Mouse (Mus musculus) neural tube, embryonic 12.5 days (tissue): Measurements from ENCODE around the gene Polr1a. TPM values are rescaled to one million over a fixed set of nuclear protein-coding genes. Genes with fewer than 3 reads are reported as not detected.
A peak's percentile ranks its signal among the peaks of the same experiment; 100 is the strongest.

ENCODE experiments used
- ATAC-seq: fragments of 200-750 bp; cut with Nextera tagmentation; 2 replicates; pipeline ENCODE4 v1.8.0; 2017; ENCODE audit warnings: low read depth, mild to moderate bottlenecking, moderate TSS enrichment, moderate library complexity; ENCODE audit not compliant: low FRiP score
- H3K27ac ChIP-seq: fragments of 300-500 bp; sonication (generic); 2 replicates; pipeline ENCODE4 v1.5.1; 2016
- H3K27me3 ChIP-seq: fragments of 300-500 bp; sonication (generic); replicated peaks from 2 replicates; pipeline ENCODE4 v1.6.1; 2016; ENCODE audit warnings: mild to moderate bottlenecking
- H3K36me3 ChIP-seq: fragments of 300-500 bp; sonication (generic); 2 replicates; pipeline ENCODE4 v1.6.1; 2016; ENCODE audit warnings: mild to moderate bottlenecking
- H3K4me1 ChIP-seq: fragments of 300-500 bp; sonication (generic); 2 replicates; pipeline ENCODE4 v1.6.1; 2016
- H3K4me2 ChIP-seq: fragments of 300-500 bp; sonication (generic); replicated peaks from 2 replicates; pipeline ENCODE4 v1.6.1; 2016; ENCODE audit warnings: mild to moderate bottlenecking
- H3K4me3 ChIP-seq: fragments of 300-500 bp; sonication (generic); 2 replicates; pipeline ENCODE4 v1.5.1; 2016
- H3K9ac ChIP-seq: fragments of 300-500 bp; sonication (generic); 2 replicates; pipeline ENCODE4 v1.6.1; 2016; ENCODE audit warnings: mild to moderate bottlenecking
- H3K9me3 ChIP-seq: fragments of 300-500 bp; sonication (generic); 2 replicates; pipeline ENCODE4 v1.6.1; 2016; ENCODE audit warnings: mild to moderate bottlenecking
- WGBS: fragments of 180-500 bp; shearing (Covaris S2); methylation state at CpG from one replicate; pipeline ENCODE4 v1.1.7; 2016; 5-methylcytosine and 5-hydroxymethylcytosine counted together
- polyA plus RNA-seq: library from polyadenylated mRNA; unstranded; fragments of >200 nt; fragmentation: Nextera tagmentation; extraction: Ambion mirVana; gene quantifications from 2 replicates; pipeline ENCODE4 v1.2.1, GENCODE M21; 2016

Gene Polr1a
- 26.7 and 28.9 TPM in 2 replicates for polyA plus RNA-seq

DNA sequence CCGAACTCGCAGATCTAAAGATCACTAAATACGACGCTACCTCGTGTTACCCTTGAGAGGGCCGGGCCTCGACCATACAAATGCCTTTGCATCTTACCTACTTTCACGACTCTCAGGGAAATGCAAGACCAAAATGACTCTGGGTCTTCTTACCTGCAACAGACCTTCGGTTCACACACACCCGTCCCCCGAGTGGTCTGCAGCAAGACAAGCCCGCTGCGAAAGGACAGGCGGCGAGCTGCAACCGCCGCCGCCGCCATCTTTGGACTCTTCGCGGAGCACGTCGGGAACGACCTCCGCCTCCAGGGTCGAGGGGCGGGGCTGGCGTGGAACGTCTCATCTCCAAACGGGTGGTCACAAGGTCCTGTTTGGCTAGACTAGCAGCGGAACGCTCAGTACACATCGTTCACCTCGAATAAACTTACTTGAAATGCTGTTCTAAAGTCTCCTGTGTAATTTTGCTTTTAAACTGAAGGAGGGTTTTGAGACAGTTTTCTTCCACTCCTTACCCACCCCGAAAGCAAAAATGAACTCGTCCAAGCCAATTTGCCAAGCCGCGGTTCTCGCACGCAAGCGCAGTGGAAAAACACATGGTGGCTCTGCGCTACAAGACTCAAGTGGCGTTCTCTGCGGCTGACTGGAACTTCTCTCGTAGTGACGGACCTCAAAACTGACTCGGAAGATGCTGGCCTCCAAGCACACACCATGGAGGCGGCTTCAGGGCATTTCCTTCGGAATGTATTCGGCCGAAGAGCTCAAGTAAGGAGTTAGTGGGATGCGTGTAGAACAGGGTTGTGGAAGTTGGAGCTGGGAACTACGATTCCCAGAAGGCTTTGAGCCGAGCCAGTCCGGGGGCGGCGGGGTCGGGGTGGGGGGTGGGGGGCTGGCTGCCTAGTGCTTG lies at the start of gene Polr1a, which contains the start of gene Ptcd3:
Gene Polr1a, plus strand, starts transcription at position 573 of the 901 bp plus-strand sequence.
Gene Ptcd3, minus strand, starts transcription at position 270 of the 901 bp plus-strand sequence.
- H3K27me3 ChIP-seq, result no peaks in the 10 kb centered on the region
- no peaks in the 10 kb centered on the region for H3K9me3 ChIP-seq
- peaks cover 11% of the 10 kb centered on the region; the same call in 1 of the 2 replicates for H3K4me1 ChIP-seq
- peak within 1 kb of the TSS; percentile 75 for H3K4me3 ChIP-seq
- peak within 1 kb of the TSS; percentile 70 for H3K9ac ChIP-seq
- H3K4me2 ChIP-seq, result peak within 1 kb of the TSS; percentile 83
- peak; percentile 94 for ATAC-seq
- WGBS, result under 1% methylated on average over 58 of the region's 58 CpGs
- H3K36me3 ChIP-seq, result peaks cover 28% of the 10 kb centered on the region
- H3K27ac ChIP-seq, result no peak within 1 kb of the TSS

GRCm38 (mm10) chr6:71867751-71868150 lies 41.1 kb upstream of the Polr1a start:
- H3K4me2 ChIP-seq, result no peak overlapping the region
- H3K36me3 ChIP-seq, result peaks cover 82% of the 10 kb centered on the region
- no peak for ATAC-seq
- H3K4me1 ChIP-seq, result no peaks in the 10 kb centered on the region
- no peak overlapping the region for H3K27ac ChIP-seq
- no peak overlapping the region for H3K9ac ChIP-seq
- no peaks in the 10 kb centered on the region for H3K9me3 ChIP-seq
- no peak overlapping the region for H3K4me3 ChIP-seq
- no peaks in the 10 kb centered on the region for H3K27me3 ChIP-seq
- 92% methylated on average over 2 of the region's 2 CpGs for WGBS

GRCm38 (mm10) chr6:71868809-71869208 lies 40.0 kb upstream of the Polr1a start:
- no peak for ATAC-seq

DNA sequence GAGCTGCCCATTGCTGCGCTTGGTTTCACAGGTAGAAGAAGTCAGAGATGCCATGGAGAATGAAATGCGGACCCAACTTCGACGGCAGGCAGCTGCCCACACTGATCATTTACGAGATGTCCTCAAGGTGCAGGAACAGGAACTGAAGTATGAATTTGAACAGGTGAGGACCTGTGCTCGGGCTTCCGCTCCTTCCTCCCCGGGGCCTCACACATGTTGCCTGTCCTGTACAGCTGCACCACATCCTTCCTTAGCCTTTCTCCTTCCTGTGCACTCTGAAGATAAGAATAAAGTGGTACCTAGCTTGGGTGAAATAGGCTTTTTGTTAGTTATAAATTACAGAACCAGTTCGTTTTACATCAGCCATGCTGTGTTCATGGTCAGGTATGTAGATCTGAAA lies 37.5 kb upstream of the Polr1a start:
- Histone ChIP-seq H3K4me1 (no peaks in the 10 kb centered on the region), H3K9me3 (no peaks in the 10 kb centered on the region), H3K4me3 (no peak overlapping the region), H3K9ac (no peak overlapping the region), H3K27ac (no peak overlapping the region), H3K4me2 (no peak overlapping the region), H3K27me3 (no peaks in the 10 kb centered on the region), H3K36me3 (peaks cover 75% of the 10 kb centered on the region)
- 96% methylated on average over 9 of the region's 9 CpGs for WGBS
- no peak for ATAC-seq

More at GRCm38 (mm10) chr6:71868809-71869208, 40.0 kb upstream of the Polr1a start:
- H3K4me1 ChIP-seq, result no peaks in the 10 kb centered on the region
- no peak overlapping the region for H3K27ac ChIP-seq
- peaks cover 81% of the 10 kb centered on the region for H3K36me3 ChIP-seq
- H3K4me2 ChIP-seq, result no peak overlapping the region
- 94% methylated on average over 1 of the region's 1 CpGs for WGBS
- no peak overlapping the region for H3K9ac ChIP-seq
- H3K27me3 ChIP-seq, result no peaks in the 10 kb centered on the region
- H3K9me3 ChIP-seq, result no peaks in the 10 kb centered on the region
- no peak overlapping the region for H3K4me3 ChIP-seq

GRCm38 (mm10) chr6:71877965-71878760 lies 30.7 kb upstream of the Polr1a start:
- Histone ChIP-seq H3K9ac (no peak overlapping the region), H3K36me3 (peaks cover 78% of the 10 kb centered on the region), H3K4me2 (no peak overlapping the region), H3K27ac (no peak overlapping the region), H3K27me3 (no peaks in the 10 kb centered on the region), H3K9me3 (no peaks in the 10 kb centered on the region), H3K4me1 (no peaks in the 10 kb centered on the region), H3K4me3 (no peak overlapping the region)
- 91% methylated on average over 3 of the region's 3 CpGs for WGBS
- no peak for ATAC-seq

- H3K9ac ChIP-seq, result no peak overlapping the region
- H3K9me3 ChIP-seq, result no peaks in the 10 kb centered on the region
- H3K36me3 ChIP-seq, result peaks cover 86% of the 10 kb centered on the region
- no peak overlapping the region for H3K4me2 ChIP-seq
- H3K27ac ChIP-seq, result no peak overlapping the region
- no peaks in the 10 kb centered on the region for H3K27me3 ChIP-seq
- no peaks in the 10 kb centered on the region for H3K4me1 ChIP-seq
- WGBS, result 93% methylated on average over 4 of the region's 4 CpGs
- H3K4me3 ChIP-seq, result no peak overlapping the region
- ATAC-seq, result no peak
Observed at GRCm38 (mm10) chr6:71893263-71893662, 15.6 kb upstream of the Polr1a start.

DNA sequence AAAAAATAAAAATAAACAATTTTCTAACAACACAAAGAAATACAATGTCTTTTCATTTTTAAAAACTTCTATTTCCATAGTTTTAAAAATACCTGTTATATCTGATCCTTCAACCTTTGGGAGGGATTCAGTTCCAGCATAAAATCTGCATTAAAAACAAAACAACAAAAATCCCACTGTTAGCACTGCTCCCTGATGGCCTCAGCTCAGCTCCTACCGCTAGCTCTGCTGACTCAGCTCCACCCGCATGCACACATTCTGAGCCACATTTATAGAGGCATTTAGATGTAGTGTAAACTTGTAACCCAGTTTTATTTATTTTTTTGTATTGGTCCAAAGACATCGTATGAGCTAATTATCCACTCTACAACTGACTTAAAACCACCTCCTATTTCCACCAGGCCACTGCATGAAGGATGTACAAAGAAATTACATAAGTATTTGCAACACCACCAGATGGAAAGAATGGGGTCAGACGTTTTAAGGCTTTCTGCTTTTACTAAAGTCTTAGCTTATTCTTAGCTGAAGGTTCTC lies 1.1 kb upstream of the Polr1a start:
- H3K36me3 ChIP-seq, result peaks cover 29% of the 10 kb centered on the region
- ATAC-seq, result no peak
- WGBS, result 9% methylated on average over 4 of the region's 4 CpGs

GRCm38 (mm10) chr6:71909384-71909783 lies 531 bp downstream of the Polr1a start:
- H3K9me3 ChIP-seq, result no peaks in the 10 kb centered on the region
- H3K9ac ChIP-seq, result peak overlapping the region; percentile 70; the same call in 1 of the 2 replicates
- no peak overlapping the region for H3K27ac ChIP-seq
- no peaks in the 10 kb centered on the region for H3K27me3 ChIP-seq
- WGBS, result 29% methylated on average over 10 of the region's 10 CpGs
- H3K4me2 ChIP-seq, result peak overlapping the region; percentile 83
- peak; percentile 49 for ATAC-seq
- peaks cover 26% of the 10 kb centered on the region for H3K36me3 ChIP-seq
- H3K4me1 ChIP-seq, result peaks cover 11% of the 10 kb centered on the region; the same call in 1 of the 2 replicates
- peak overlapping the region; percentile 75 for H3K4me3 ChIP-seq

More for the DNA sequence above, 1.1 kb upstream of the Polr1a start:
- Histone ChIP-seq H3K4me1 (peaks cover 11% of the 10 kb centered on the region; the same call in 1 of the 2 replicates), H3K9me3 (no peaks in the 10 kb centered on the region), H3K4me3 (peak overlapping the region; percentile 75), H3K27ac (no peak overlapping the region), H3K27me3 (no peaks in the 10 kb centered on the region), H3K9ac (peak overlapping the region; percentile 70), H3K4me2 (peak overlapping the region; percentile 83)

- peak overlapping the region; percentile 83 for H3K4me2 ChIP-seq
- ATAC-seq, result no peak
- no peaks in the 10 kb centered on the region for H3K9me3 ChIP-seq
- H3K36me3 ChIP-seq, result peaks cover 22% of the 10 kb centered on the region
- peak overlapping the region; percentile 75 for H3K4me3 ChIP-seq
- no peak overlapping the region for H3K27ac ChIP-seq
- H3K9ac ChIP-seq, result no peak overlapping the region
- no peaks in the 10 kb centered on the region for H3K27me3 ChIP-seq
- H3K4me1 ChIP-seq, result peaks cover 11% of the 10 kb centered on the region; the same call in 1 of the 2 replicates
- 81% methylated on average over 6 of the region's 6 CpGs for WGBS
Observed at GRCm38 (mm10) chr6:71909840-71910239, 987 bp downstream of the Polr1a start.

GRCm38 (mm10) chr6:71911686-71912450 lies 3.0 kb downstream of the Polr1a start:
- Histone ChIP-seq H3K9ac (no peak overlapping the region), H3K36me3 (peaks cover 26% of the 10 kb centered on the region), H3K27ac (no peak overlapping the region), H3K4me2 (no peak overlapping the region), H3K9me3 (no peaks in the 10 kb centered on the region), H3K27me3 (no peaks in the 10 kb centered on the region), H3K4me1 (peaks cover 10% of the 10 kb centered on the region; the same call in 1 of the 2 replicates), H3K4me3 (no peak overlapping the region)
- ATAC-seq, result no peak
- 90% methylated on average over 5 of the region's 5 CpGs for WGBS

DNA sequence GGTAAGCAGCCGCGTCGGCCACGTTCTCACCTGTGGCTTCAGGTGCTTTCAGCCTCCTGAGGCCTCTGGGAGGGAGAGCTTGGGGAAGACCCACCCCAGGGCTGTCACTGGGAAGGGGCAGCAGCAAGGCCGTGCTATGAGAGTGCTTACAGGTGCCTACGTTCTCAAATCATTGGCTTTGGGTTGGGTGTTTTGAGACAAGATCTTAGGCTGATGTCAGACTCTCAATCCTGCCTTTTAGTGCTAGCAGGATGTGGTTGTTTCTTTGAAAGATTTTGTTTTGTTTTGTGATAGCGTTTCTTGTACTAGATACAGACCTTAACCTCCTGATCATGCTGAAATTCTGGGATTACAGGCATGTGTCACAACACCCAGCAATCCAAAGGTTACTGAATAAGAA lies 11.9 kb downstream of the Polr1a start:
- Histone ChIP-seq H3K4me2 (no peak overlapping the region), H3K27me3 (no peaks in the 10 kb centered on the region), H3K9ac (no peak overlapping the region), H3K9me3 (no peaks in the 10 kb centered on the region), H3K4me1 (no peaks in the 10 kb centered on the region), H3K27ac (no peak overlapping the region), H3K4me3 (no peak overlapping the region), H3K36me3 (peaks cover 88% of the 10 kb centered on the region)
- WGBS, result 93% methylated on average over 7 of the region's 7 CpGs
- no peak for ATAC-seq
